Mouse (Mus musculus) effector memory CD4-positive, alpha-beta T cell, adult 5 months (primary cell): Measurements from ENCODE around the gene Olfr150. TPM values are rescaled to one million over a fixed set of nuclear protein-coding genes. Genes with fewer than 3 reads are reported as not detected.

Source experiments
- polyA plus RNA-seq: library from polyadenylated mRNA; unstranded; fragments of 100-300 nt; shearing (Covaris generic); gene quantifications from one replicate; pipeline ENCODE4 v1.2.1, GENCODE M21; 2017

Gene Olfr150
- polyA plus RNA-seq = not detected

DNA sequence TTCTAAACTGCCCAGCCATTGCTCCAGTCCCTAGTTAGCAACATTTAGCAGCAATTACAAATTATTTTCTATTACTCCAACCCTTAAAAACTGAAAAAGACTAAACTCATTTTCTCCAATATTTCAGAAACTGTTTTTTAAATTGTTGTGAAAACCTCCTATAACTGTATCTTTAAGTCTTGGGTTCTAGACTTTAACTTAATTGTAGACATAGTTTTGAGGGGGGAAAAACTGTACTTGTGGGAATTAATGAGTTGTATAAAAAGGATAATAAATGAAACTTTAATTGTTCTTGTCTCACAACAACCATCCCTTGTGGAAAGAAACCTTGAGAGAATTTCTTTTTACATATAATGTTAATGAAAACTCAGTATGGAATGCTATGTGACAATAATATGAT lies at the start of gene Olfr150:
Gene Olfr150 (plus strand): TSS at position 301 of the 400 bp plus-strand sequence.

GRCm38 (mm10) chr9:39707017-39707416 lies 23.8 kb upstream of the Olfr150 start, which contains the start of gene Olfr149:
Gene Olfr149 (minus strand): TSS chr9:39707117.

GRCm38 (mm10) chr9:39711053-39711452 lies 19.7 kb upstream of the Olfr150 start, which contains the start of gene Olfr965:
Gene Olfr965 (plus strand): TSS chr9:39711353.

GRCm38 (mm10) chr9:39745949-39746348 lies 15.2 kb downstream of the Olfr150 start, which contains the start of gene Olfr967:
Gene Olfr967 (plus strand): TSS chr9:39746249.

DNA sequence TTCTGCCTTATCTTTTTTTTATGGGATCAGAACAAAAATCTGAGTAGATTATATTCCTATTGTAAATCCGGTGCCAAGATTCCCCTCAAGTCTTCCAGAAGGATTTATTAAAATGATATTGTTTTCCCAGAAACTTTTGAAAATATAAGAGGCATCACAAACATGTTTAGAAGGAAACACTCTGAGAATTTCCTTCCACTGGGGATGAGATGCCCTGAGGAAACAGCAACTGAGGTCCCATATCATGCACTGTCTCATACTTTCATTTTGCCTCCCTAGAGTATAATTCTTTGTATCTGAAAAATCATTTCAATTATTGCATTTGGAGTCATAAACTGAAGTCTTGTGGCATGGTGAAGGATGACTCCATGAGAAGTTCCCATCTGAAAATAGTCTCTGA lies 52.4 kb downstream of the Olfr150 start, which contains the start of gene Olfr968:
Gene Olfr968 (minus strand): TSS at position 101 of the 400 bp plus-strand sequence.

Other genes with a start within 250 kb of the Olfr150 start
- gene Olfr44, start 237.0 kb upstream of the Olfr150 start, polyA plus RNA-seq = not detected
- not detected for gene Olfr957, start 215.2 kb upstream of the Olfr150 start, polyA plus RNA-seq
- gene Olfr958, start 176.9 kb upstream of the Olfr150 start, polyA plus RNA-seq = 0.40 TPM
- not detected for gene Olfr959, start 155.4 kb upstream of the Olfr150 start, polyA plus RNA-seq
- not detected for gene AW551984, start 126.6 kb upstream of the Olfr150 start, polyA plus RNA-seq
- gene Olfr148, start 120.3 kb upstream of the Olfr150 start, polyA plus RNA-seq = not detected
- not detected for gene Olfr960, start 109.6 kb upstream of the Olfr150 start, polyA plus RNA-seq
- not detected for gene Olfr961, start 85.9 kb upstream of the Olfr150 start, polyA plus RNA-seq
- gene Olfr963, start 63.8 kb upstream of the Olfr150 start, polyA plus RNA-seq = not detected
- not detected for gene Olfr149, start 23.9 kb upstream of the Olfr150 start, polyA plus RNA-seq
- gene Olfr965, start 19.6 kb upstream of the Olfr150 start, polyA plus RNA-seq = not detected
- gene Olfr967, start 15.3 kb downstream of the Olfr150 start, polyA plus RNA-seq = not detected
- gene Olfr968, start 52.3 kb downstream of the Olfr150 start, polyA plus RNA-seq = not detected
- gene Olfr969, start 60.0 kb downstream of the Olfr150 start, polyA plus RNA-seq = not detected
- not detected for gene Olfr970, start 77.9 kb downstream of the Olfr150 start, polyA plus RNA-seq
- gene Olfr971, start 105.9 kb downstream of the Olfr150 start, polyA plus RNA-seq = not detected
- gene Olfr972, start 135.4 kb downstream of the Olfr150 start, polyA plus RNA-seq = not detected
- not detected for gene Olfr229, start 176.4 kb downstream of the Olfr150 start, polyA plus RNA-seq
- gene Olfr974, start 206.5 kb downstream of the Olfr150 start, polyA plus RNA-seq = 0.14 TPM
- not detected for gene Olfr975, start 221.1 kb downstream of the Olfr150 start, polyA plus RNA-seq
- gene Olfr976, start 230.2 kb downstream of the Olfr150 start, polyA plus RNA-seq = not detected